Mouse (Mus musculus) megakaryocyte, embryonic 14.5 days (primary cell): Measurements from ENCODE around the gene 4930564D02Rik.

Experiments
- FLI1 ChIP-seq: IDR thresholded peaks from 2 replicates; pipeline ENCODE4 v1.6.1; 2012; ENCODE audit warnings: low read length, inconsistent platforms, mixed read lengths
- GATA1 ChIP-seq: IDR thresholded peaks from 3 replicates; pipeline ENCODE4 v1.6.1; 2012; ENCODE audit warnings: mixed read lengths, low read length, inconsistent platforms, borderline replicate concordance

- no peak for TF ChIP-seq GATA1
- TF ChIP-seq FLI1, result no peak
Measured at GRCm38 (mm10) chr3:105097581-105097980, 30.9 kb downstream of the 4930564D02Rik start.
